Mouse (Mus musculus): ENCODE data around the gene Adipoq.

DNA sequence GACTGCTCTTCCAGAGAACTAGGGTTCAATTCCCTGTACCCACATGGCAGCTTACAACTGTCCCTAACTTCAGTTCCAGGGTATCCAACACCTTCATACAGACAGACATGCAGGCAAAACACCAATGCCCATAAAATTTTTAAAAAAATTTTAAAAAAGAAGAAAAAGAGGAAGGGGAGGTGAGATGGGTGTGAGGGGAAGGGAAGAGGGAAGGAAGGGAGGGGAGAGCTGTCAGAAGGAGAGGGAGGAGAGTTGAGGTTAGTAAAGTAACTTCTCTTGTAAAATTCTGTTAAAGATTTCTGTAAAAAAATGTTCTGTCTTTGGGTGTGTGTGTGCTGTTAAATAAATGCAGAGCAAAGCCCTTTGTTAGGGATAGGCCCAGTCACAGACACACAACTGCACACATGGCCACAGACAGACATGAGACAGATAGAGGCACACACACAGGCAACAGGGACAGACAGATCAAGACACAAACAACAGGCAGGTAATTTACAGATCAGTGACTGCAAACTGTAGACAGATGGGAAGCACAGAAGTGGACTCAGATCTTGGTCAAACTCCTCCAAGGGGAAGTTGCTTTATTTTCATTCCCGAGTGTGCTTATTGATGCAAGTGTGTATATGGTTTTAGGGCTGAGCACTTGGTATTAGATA is 35.7 kb downstream of the Adipoq start:
- no peak for TF ChIP-seq POLR2A (IDR thresholded peaks at IDR 0.05; ENCODE audit: insufficient read depth, low read depth, low read length)
- TF ChIP-seq CTCF (IDR thresholded peaks at IDR 0.05), result no peak
- no peak for TF ChIP-seq EP300 (IDR thresholded peaks at IDR 0.05; ENCODE audit: insufficient read depth, low read depth, low read length)

All from heart, adult 2 months (tissue).